Mouse (Mus musculus): ENCODE measurements around the gene Tmprss7.

Gene Tmprss7

DNA sequence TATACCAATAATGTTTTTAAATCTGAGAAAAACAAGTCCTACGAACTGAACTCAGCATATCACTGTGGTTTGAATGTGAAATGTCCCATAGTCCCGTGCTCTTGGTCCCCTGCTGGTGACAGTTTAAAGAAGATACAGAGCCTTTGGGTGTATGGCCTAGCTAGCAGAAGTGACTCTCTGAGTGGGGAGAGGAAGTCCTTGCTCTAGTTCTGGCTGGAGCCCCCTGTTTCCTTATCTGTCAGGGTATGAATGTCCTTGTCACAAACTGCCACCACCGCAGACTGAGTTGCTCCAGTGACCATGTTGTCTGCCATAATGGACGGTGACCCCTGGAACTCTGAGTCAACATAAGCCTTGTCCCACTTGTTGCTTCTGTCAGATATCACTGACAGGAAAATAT lies 70.2 kb downstream of the Tmprss7 start:
- no peak for DNase-seq

DNA sequence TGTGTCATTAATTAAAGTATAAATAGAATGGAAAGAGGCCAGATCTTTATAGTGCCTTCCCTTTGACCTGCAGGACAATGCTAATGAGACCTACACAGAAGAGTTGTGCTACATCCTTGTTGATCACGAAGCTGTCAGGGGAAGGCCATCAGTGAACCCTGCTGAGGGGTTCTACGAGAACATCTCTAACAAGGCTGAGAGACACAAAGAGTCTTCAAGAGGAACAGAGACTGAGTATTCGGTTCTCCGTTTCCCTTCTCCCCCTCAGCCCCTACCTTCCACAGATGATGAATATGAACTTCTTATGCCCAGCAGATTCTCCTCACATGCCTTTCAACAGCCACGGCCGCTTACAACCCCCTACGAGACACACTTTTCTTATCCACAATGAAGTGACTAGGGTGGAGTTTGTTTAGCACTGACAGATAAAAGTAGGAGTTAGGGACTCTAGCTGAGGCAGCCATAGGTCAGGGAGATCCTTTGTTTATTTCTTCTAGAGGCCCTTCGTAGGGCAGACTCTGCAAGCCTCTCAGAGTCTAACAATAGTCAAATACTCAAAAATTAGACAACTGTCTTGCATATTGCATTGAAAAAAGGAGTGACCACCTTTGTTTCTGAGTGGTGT lies 73.6 kb downstream of the Tmprss7 start:
- DNase-seq, result no peak

DNA sequence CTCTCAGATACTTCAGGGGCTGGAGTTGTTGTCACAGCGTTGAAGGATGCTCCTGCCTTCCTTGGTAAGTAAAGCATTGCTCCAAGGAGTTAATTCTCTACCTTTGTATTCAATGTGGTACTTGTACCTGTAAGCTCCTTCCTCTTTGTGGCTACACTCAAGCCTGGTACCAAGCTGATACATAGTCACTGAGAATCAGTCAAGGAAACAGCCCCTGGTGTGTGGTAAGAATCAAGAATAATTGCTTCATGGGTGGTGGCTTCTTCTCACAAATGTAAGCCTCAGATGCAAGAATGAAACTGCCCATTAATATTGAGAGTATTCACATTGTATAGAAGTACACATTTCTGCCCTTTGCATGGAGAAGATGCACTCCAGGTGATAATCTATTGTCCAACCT lies 77.5 kb downstream of the Tmprss7 start:
- no peak for DNase-seq

DNA sequence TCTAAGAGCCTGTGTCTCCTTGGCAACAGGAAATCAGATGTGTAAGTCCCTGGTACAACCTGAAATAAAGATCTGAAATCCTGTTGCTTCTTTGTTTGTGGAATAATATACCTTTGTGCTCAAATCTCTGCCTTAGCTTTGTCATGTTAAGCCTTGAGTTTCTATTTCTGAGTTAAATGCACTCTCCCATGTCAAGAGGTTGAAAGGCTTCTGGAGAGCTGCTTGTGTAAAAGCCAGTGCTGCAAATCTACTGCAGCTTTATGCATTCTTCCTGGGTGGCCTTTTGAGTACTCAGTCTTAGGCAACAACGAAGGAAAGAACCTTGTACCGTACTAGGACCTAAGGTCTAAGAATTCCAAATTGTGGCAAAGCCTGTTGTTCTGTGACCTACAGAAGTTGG lies 80.2 kb downstream of the Tmprss7 start:
- no peak for DNase-seq

DNA sequence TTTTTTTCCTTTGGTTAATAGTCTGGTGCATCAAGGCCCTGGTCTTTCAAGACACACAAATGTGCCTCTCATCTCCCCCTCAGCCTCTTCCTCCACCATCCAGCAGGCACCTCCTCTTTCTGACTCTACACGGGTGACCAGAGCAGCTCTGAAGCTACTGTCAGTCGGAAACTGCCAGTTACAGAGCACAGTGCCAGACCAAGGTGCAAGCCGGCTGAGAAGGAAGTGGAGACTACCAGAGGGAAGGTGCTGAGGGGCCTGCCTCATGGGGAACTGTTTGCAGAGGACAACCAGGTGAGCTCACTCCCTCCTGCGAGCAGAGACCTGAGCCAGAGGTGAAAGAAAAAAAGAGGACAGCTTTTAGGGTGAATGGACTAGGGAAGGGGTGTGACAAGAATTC lies 83.2 kb downstream of the Tmprss7 start, which contains the start of gene Gcsam:
Gene Gcsam (plus strand): TSS at position 114 of the 400 bp plus-strand sequence.
- DNase-seq, result no peak

DNA sequence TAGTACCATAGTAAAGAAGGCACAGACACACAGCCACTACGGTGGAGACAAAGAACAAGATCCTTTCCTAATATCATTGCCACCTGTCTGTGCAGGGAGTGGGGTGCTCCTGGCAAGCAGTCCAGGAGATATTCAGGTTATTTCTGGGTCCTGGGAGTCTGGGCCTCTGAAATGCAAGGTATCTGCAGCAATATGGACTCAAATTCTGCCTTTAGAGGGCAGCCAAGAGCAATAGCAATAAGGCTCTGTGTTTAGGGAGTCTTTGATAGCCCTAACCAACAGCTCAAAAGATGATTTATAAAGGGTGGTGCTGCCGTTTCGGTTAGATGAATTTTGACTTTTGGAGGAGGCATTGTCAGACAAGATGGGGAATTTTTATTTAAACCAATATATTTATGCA lies 84.2 kb downstream of the Tmprss7 start:
- DNase-seq, result peak; percentile 18

DNA sequence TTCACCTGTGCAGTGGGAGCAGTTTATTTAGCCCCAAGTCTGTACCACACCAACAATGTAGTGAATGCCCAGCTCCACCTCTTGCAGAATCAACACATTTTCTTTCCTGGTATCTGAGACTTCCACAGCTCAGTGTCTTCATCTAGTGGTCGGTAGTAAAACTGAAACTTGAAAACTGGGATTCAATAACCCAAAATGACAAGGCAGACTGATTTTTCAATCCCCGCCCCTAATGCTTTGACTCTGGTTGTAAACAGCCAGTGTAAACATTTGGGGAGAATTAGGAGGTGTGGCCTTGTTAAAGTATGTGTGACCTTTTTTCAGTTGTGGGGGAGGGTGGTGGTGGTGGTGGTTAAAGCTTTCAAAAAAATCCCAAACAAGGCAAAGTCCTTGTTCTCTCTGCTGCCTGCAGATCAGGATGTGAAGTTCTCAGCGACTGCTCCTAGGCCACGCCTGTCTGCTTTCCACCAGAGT lies 84.9 kb downstream of the Tmprss7 start:
- DNase-seq, result peak; percentile 18
